Mouse (Mus musculus) heart, postnatal 0 days (tissue): ENCODE results near the gene Mast4.

Experiments used
- CTCF ChIP-seq: IDR thresholded peaks from 2 replicates; pipeline ENCODE4 v1.5.1; 2016; ENCODE audit warnings: antibody characterized with exemption, control low read depth, low read depth
- EP300 ChIP-seq: IDR thresholded peaks from 2 replicates; pipeline ENCODE4 v1.6.1; 2016; ENCODE audit warnings: antibody characterized with exemption, low read depth

DNA sequence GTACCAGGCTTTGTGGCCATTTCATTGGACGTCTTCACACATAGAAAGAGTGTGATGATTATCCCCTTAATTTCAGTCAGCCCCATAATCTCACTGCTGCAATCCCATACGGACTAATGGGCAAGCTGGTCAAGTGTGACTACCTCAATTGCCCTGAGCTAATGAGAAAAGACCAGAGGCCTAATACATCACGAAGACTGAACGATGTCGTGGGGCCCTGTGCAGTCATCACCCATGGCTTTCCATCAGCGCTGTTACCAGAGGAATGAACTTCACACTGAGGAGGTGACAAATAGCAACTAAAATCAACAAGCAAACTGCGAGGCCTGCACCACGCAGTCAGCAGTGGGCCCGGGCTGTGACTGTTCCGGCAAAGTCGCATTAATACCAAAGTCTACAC, 344.7 kb downstream of the Mast4 start:
- no peak for TF ChIP-seq EP300
- TF ChIP-seq CTCF: no peak
